Mouse (Mus musculus): ENCODE data around the gene Hoxa2. TPM values are rescaled to one million over a fixed set of nuclear protein-coding genes. Genes with fewer than 3 reads are reported as not detected.

Gene Hoxa2
- polyA plus RNA-seq, 1 experiment from 2014 or later: not detected

DNA sequence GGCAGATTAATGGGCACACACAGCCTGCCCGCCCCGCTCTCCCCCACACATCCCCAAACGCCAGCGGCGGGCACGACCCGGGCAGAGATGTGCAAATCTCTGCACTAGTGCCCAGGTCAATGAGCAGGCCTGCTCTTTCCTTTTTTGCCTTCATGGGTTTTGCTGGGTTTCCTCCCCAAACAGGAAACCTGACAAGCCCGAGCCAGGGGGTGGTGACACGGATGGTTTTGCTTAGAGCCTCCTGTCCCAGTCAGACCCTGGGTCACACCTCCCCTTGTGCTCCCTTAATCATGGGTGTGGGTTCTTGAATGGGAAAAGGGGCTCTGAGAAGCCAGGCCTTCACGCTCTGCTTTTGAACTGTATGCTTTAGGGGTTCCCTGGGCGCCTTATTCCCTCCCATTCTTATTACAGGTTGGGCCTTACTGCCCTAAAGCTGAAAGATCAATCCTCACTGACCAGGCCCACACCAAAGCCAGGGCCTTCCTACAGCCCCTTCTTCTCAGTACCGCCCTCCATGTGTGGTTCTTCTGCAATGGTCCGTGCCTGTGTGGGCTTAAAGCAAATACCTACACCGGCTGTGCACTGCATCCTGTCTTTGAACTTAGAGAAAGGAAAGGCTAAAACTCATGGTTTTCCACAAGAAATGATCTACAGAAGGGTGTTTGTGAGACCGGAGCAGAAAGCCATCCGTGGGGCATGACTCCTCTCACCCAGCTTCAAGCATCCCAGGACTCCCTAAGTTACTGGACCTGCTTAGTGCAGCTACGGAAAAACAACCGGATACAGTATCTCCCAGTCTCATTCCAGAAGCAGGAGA, 44.4 kb upstream of the Hoxa2 start:
- Histone ChIP-seq H3K27ac (ENCODE audit: low read depth, low read length) (no peak overlapping the region), H3K4me3 (ENCODE audit: low read depth, low read length) (no peak overlapping the region), H3K4me1 (replicated peaks; ENCODE audit: control insufficient read depth, insufficient read depth, low read length) (peaks cover 5% of the 10 kb centered on the region; the same call in 1 of the 2 replicates), H3K9ac (ENCODE audit: low read length) (no peak overlapping the region), H3K9me3 (ENCODE audit: control insufficient read depth, low read length) (no peaks in the 10 kb centered on the region), H3K36me3 (ENCODE audit: control insufficient read depth, insufficient read depth, low read length) (no peaks in the 10 kb centered on the region), H3K27me3 (ENCODE audit: control insufficient read depth, insufficient read depth, low read length) (peaks cover 99% of the 10 kb centered on the region), H3K4me2 (ENCODE audit: low read depth, low read length, severe bottlenecking) (no peak overlapping the region)
- 2% methylated on average over 18 of the region's 18 CpGs for WGBS
- ATAC-seq (replicated peaks; ENCODE audit: low FRiP score): no peak
- DNase-seq (ENCODE audit: low spot score): peak; percentile 52

- H3K27me3 ChIP-seq (ENCODE audit: control insufficient read depth, insufficient read depth, low read length): peaks cover 99% of the 10 kb centered on the region
- H3K36me3 ChIP-seq (ENCODE audit: control insufficient read depth, insufficient read depth, low read length): no peaks in the 10 kb centered on the region
- H3K9me3 ChIP-seq (ENCODE audit: control insufficient read depth, low read length): no peaks in the 10 kb centered on the region
- no peak within 1 kb of the TSS for H3K4me2 ChIP-seq (ENCODE audit: low read depth, low read length, severe bottlenecking)
- H3K4me3 ChIP-seq (ENCODE audit: low read depth, low read length): no peak within 1 kb of the TSS
- H3K27ac ChIP-seq (ENCODE audit: low read depth, low read length): no peak within 1 kb of the TSS
- H3K9ac ChIP-seq (ENCODE audit: low read length): no peak within 1 kb of the TSS
- ATAC-seq (replicated peaks; ENCODE audit: low FRiP score) (no peak), DNase-seq (ENCODE audit: low spot score) (peak; percentile 55)
- H3K4me1 ChIP-seq (replicated peaks; ENCODE audit: control insufficient read depth, insufficient read depth, low read length): peaks cover 7% of the 10 kb centered on the region; the same call in 1 of the 2 replicates
- WGBS: 1% methylated on average over 47 of the region's 47 CpGs
Observed at GRCm38 (mm10) chr6:52208072-52208867, 43.6 kb upstream of the Hoxa2 start, which contains the start of gene Hoxa6. Hoxa6 (minus strand) TSS chr6:52208722.

DNA sequence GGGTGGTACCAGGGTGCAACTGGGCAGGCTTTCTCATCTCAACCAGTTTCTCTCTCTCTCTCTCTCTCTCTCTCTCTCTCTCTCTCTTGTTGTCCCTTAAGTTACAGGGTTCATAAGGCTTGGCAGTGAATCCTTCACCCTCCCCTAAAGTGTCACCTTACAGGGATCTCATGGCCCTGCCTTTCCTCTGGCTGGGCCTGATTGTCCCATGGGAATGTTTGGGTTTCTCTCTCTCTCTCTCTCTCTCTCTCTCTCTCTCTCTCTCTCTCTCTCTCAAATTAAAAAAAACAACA, 43.0 kb upstream of the Hoxa2 start:
- no peak for ATAC-seq (replicated peaks; ENCODE audit: low FRiP score)
- no peaks in the 10 kb centered on the region for H3K36me3 ChIP-seq (ENCODE audit: control insufficient read depth, insufficient read depth, low read length)
- peaks cover 99% of the 10 kb centered on the region for H3K27me3 ChIP-seq (ENCODE audit: control insufficient read depth, insufficient read depth, low read length)
- no peak overlapping the region for H3K27ac ChIP-seq (ENCODE audit: low read depth, low read length)
- H3K4me1 ChIP-seq (replicated peaks; ENCODE audit: control insufficient read depth, insufficient read depth, low read length): peaks cover 7% of the 10 kb centered on the region; the same call in 1 of the 2 replicates
- H3K9ac ChIP-seq (ENCODE audit: low read length): no peak overlapping the region
- H3K4me2 ChIP-seq (ENCODE audit: low read depth, low read length, severe bottlenecking): no peak overlapping the region
- H3K9me3 ChIP-seq (ENCODE audit: control insufficient read depth, low read length): no peaks in the 10 kb centered on the region
- no peak overlapping the region for H3K4me3 ChIP-seq (ENCODE audit: low read depth, low read length)
- DNase-seq (ENCODE audit: low spot score): no peak

- DNase-seq (ENCODE audit: low spot score) (peak; percentile 49), ATAC-seq (replicated peaks; ENCODE audit: low FRiP score) (no peak)
- Histone ChIP-seq H3K4me3 (ENCODE audit: low read depth, low read length) (no peak overlapping the region), H3K36me3 (ENCODE audit: control insufficient read depth, insufficient read depth, low read length) (no peaks in the 10 kb centered on the region), H3K4me2 (ENCODE audit: low read depth, low read length, severe bottlenecking) (no peak overlapping the region), H3K9me3 (ENCODE audit: control insufficient read depth, low read length) (no peaks in the 10 kb centered on the region), H3K4me1 (replicated peaks; ENCODE audit: control insufficient read depth, insufficient read depth, low read length) (peaks cover 7% of the 10 kb centered on the region; the same call in 1 of the 2 replicates), H3K27ac (ENCODE audit: low read depth, low read length) (no peak overlapping the region), H3K27me3 (ENCODE audit: control insufficient read depth, insufficient read depth, low read length) (peaks cover 99% of the 10 kb centered on the region), H3K9ac (ENCODE audit: low read length) (no peak overlapping the region)
- WGBS: 4% methylated on average over 4 of the region's 4 CpGs
Observed at GRCm38 (mm10) chr6:52206882-52207683, 42.5 kb upstream of the Hoxa2 start.

GRCm38 (mm10) chr6:52205638-52206621, 41.3 kb upstream of the Hoxa2 start:
- H3K27me3 ChIP-seq (ENCODE audit: control insufficient read depth, insufficient read depth, low read length): peaks cover 99% of the 10 kb centered on the region
- no peak overlapping the region for H3K27ac ChIP-seq (ENCODE audit: low read depth, low read length)
- under 1% methylated on average over 55 of the region's 55 CpGs for WGBS
- H3K4me1 ChIP-seq (replicated peaks; ENCODE audit: control insufficient read depth, insufficient read depth, low read length): peaks cover 7% of the 10 kb centered on the region; the same call in 1 of the 2 replicates
- ATAC-seq (replicated peaks; ENCODE audit: low FRiP score) (no peak), DNase-seq (ENCODE audit: low spot score) (peak; percentile 64)
- H3K9me3 ChIP-seq (ENCODE audit: control insufficient read depth, low read length): no peaks in the 10 kb centered on the region
- H3K36me3 ChIP-seq (ENCODE audit: control insufficient read depth, insufficient read depth, low read length): no peaks in the 10 kb centered on the region
- H3K9ac ChIP-seq (ENCODE audit: low read length): no peak overlapping the region
- no peak overlapping the region for H3K4me2 ChIP-seq (ENCODE audit: low read depth, low read length, severe bottlenecking)
- H3K4me3 ChIP-seq (ENCODE audit: low read depth, low read length): no peak overlapping the region

DNA sequence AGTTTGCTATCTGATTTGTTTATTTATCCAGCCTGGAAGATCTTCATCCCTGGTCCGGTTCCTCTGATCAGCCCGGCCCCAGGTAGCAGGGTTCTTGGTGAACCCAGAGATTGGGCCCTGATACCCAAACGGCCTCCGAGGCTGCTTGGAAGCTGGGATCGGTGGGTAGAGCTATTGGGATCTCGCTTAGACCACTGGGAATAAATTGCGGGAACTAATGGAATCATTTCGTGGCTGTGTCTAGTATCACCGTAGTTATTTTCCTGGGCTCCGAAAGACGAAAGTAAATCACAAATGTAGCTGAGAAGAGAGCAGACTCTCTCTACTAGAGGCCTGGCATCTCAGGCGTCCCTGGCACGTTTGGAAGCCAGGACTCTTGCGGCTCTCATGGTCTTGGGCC, 40.6 kb upstream of the Hoxa2 start:
- Histone ChIP-seq H3K4me2 (ENCODE audit: low read depth, low read length, severe bottlenecking) (no peak overlapping the region), H3K4me3 (ENCODE audit: low read depth, low read length) (no peak overlapping the region)

GRCm38 (mm10) chr6:52204050-52204752, 39.6 kb upstream of the Hoxa2 start, which contains the start of gene Hoxa5:
Hoxa5 (minus strand) TSS chr6:52204587.
- Histone ChIP-seq H3K9ac (ENCODE audit: low read length) (no peak within 1 kb of the TSS), H3K4me3 (ENCODE audit: low read depth, low read length) (peak within 1 kb of the TSS; percentile 11; the same call in 1 of the 2 replicates), H3K27ac (ENCODE audit: low read depth, low read length) (no peak within 1 kb of the TSS), H3K9me3 (ENCODE audit: control insufficient read depth, low read length) (no peaks in the 10 kb centered on the region), H3K4me2 (ENCODE audit: low read depth, low read length, severe bottlenecking) (peak within 1 kb of the TSS; percentile 18; the same call in 1 of the 2 replicates), H3K4me1 (replicated peaks; ENCODE audit: control insufficient read depth, insufficient read depth, low read length) (peaks cover 7% of the 10 kb centered on the region; the same call in 1 of the 2 replicates), H3K27me3 (ENCODE audit: control insufficient read depth, insufficient read depth, low read length) (peaks cover 100% of the 10 kb centered on the region), H3K36me3 (ENCODE audit: control insufficient read depth, insufficient read depth, low read length) (no peaks in the 10 kb centered on the region)
- WGBS: under 1% methylated on average over 65 of the region's 65 CpGs
- ATAC-seq (replicated peaks; ENCODE audit: low FRiP score) (no peak), DNase-seq (ENCODE audit: low spot score) (peak; percentile 76)

More for the DNA sequence above, 40.6 kb upstream of the Hoxa2 start:
- Histone ChIP-seq H3K36me3 (ENCODE audit: control insufficient read depth, insufficient read depth, low read length) (no peaks in the 10 kb centered on the region), H3K4me1 (replicated peaks; ENCODE audit: control insufficient read depth, insufficient read depth, low read length) (peaks cover 7% of the 10 kb centered on the region; the same call in 1 of the 2 replicates), H3K9me3 (ENCODE audit: control insufficient read depth, low read length) (no peaks in the 10 kb centered on the region), H3K9ac (ENCODE audit: low read length) (no peak overlapping the region), H3K27ac (ENCODE audit: low read depth, low read length) (no peak overlapping the region), H3K27me3 (ENCODE audit: control insufficient read depth, insufficient read depth, low read length) (peaks cover 100% of the 10 kb centered on the region)
- WGBS: 4% methylated on average over 14 of the region's 14 CpGs
- no peak for DNase-seq (ENCODE audit: low spot score)
- no peak for ATAC-seq (replicated peaks; ENCODE audit: low FRiP score)

Measured in forebrain, embryonic 11.5 days (tissue).